Mouse (Mus musculus) CH12.LX (cell line): ENCODE data around the gene Lrrc4. TPM values are rescaled to one million over a fixed set of nuclear protein-coding genes. Genes with fewer than 3 reads are reported as not detected.

Source experiments
- DNase-seq: peaks from one replicate; pipeline ENCODE4 v3.0.0-alpha.2; 2013; ENCODE audit errors: extremely low read depth
- H3K27ac ChIP-seq: 2 replicates; pipeline ENCODE4 v1.5.1; 2012; ENCODE audit warnings: low read depth, mild to moderate bottlenecking, control low read depth, moderate library complexity; ENCODE audit not compliant: insufficient read depth
- H3K27me3 ChIP-seq: replicated peaks from 2 replicates; pipeline ENCODE3; 2012; ENCODE audit warnings: inconsistent platforms
- H3K36me3 ChIP-seq, 2 experiments: replicated peaks in 1 of 2; 2 replicates each; pipeline versions ENCODE3 to v1.6.1; 2012; ENCODE audit warnings: inconsistent platforms in 1 of 2, low read length in 1 of 2, mild to moderate bottlenecking in 1 of 2, mixed read lengths in 1 of 2, moderate library complexity in 1 of 2; ENCODE audit not compliant: control insufficient read depth in 1 of 2, insufficient read depth in 1 of 2
- H3K4me1 ChIP-seq, 2 experiments: 2 replicates each; pipeline ENCODE4 v1.6.1; 2012; ENCODE audit warnings: inconsistent platforms in 1 of 2, moderate library complexity in 1 of 2; ENCODE audit not compliant: insufficient read depth in 2 of 2, control insufficient read depth in 1 of 2
- H3K4me2 ChIP-seq: 2 replicates; pipeline ENCODE4 v1.6.1; 2012; ENCODE audit warnings: low read depth, mild to moderate bottlenecking, control low read depth; ENCODE audit not compliant: poor library complexity, insufficient read depth, severe bottlenecking
- H3K4me3 ChIP-seq, 3 experiments: fragments of 150-350 bp in 1 of 3; sonication (generic) in 1 of 3; replicated peaks in 1 of 3; 2 replicates each; pipeline versions ENCODE3 to v1.5.1; 2011 to 2012; ENCODE audit warnings: low read depth in 2 of 3, low read length in 2 of 3, mild to moderate bottlenecking in 2 of 3, moderate library complexity in 2 of 3, control low read depth in 1 of 3, improper control_type of control experiment in 1 of 3, inconsistent platforms in 1 of 3, mixed read lengths in 1 of 3; ENCODE audit not compliant: poor library complexity in 1 of 3
- H3K79me2 ChIP-seq: replicated peaks from 2 replicates; pipeline ENCODE4 v1.6.1; 2012; ENCODE audit warnings: mild to moderate bottlenecking, moderate library complexity; ENCODE audit not compliant: control insufficient read depth, poor library complexity, insufficient read depth, severe bottlenecking; ENCODE audit errors: extremely low read depth
- H3K9ac ChIP-seq: 2 replicates; pipeline ENCODE4 v1.6.1; 2012; ENCODE audit warnings: low read depth, mild to moderate bottlenecking, control low read depth, moderate library complexity; ENCODE audit not compliant: insufficient read depth
- H3K9me3 ChIP-seq: replicated peaks from 2 replicates; pipeline ENCODE3; 2012; ENCODE audit warnings: low read length, inconsistent platforms, mixed read lengths
- BHLHE40 ChIP-seq: IDR thresholded peaks from 2 replicates; pipeline ENCODE4 v1.6.1; 2011; ENCODE audit warnings: mild to moderate bottlenecking, low read depth, low read length, improper control_type of control experiment
- ELF1 ChIP-seq: IDR thresholded peaks from 2 replicates; pipeline ENCODE4 v1.6.1; 2014; ENCODE audit warnings: low read depth, mild to moderate bottlenecking, inconsistent platforms, low read length, improper control_type of control experiment
- EP300 ChIP-seq: IDR thresholded peaks from 2 replicates; pipeline ENCODE4 v1.6.1; 2011; ENCODE audit warnings: low read length, improper control_type of control experiment
- GABPA ChIP-seq: IDR thresholded peaks from 2 replicates; pipeline ENCODE4 v1.6.1; 2012; ENCODE audit warnings: low read depth, low read length, improper control_type of control experiment, inconsistent platforms; ENCODE audit not compliant: insufficient replicate concordance
- HCFC1 ChIP-seq: IDR thresholded peaks from 2 replicates; pipeline ENCODE4 v1.6.1; 2012; ENCODE audit warnings: low read depth, mild to moderate bottlenecking, inconsistent platforms, low read length, improper control_type of control experiment
- KAT2A ChIP-seq: IDR thresholded peaks from 2 replicates; pipeline ENCODE4 v1.6.1; 2012; ENCODE audit warnings: low read length, improper control_type of control experiment, inconsistent platforms; ENCODE audit not compliant: insufficient replicate concordance
- MAZ ChIP-seq: IDR thresholded peaks from 2 replicates; pipeline ENCODE4 v1.6.1; 2012; ENCODE audit warnings: low read depth, mild to moderate bottlenecking, inconsistent platforms, low read length, improper control_type of control experiment, moderate library complexity
- MEF2A ChIP-seq: IDR thresholded peaks from 2 replicates; pipeline ENCODE4 v1.6.1; 2014; ENCODE audit warnings: low read depth, mild to moderate bottlenecking, inconsistent platforms, low read length, improper control_type of control experiment, borderline replicate concordance
- NELFE ChIP-seq: IDR thresholded peaks from 2 replicates; pipeline ENCODE4 v1.6.1; 2011; ENCODE audit warnings: low read depth, low read length, improper control_type of control experiment
- NRF1 ChIP-seq: IDR thresholded peaks from 2 replicates; pipeline ENCODE4 v1.6.1; 2014; ENCODE audit warnings: low read depth, mild to moderate bottlenecking, inconsistent platforms, low read length, improper control_type of control experiment, moderate library complexity
- POLR2A ChIP-seq: IDR thresholded peaks from 2 replicates; pipeline ENCODE4 v1.6.1; 2011; ENCODE audit warnings: low read depth, mild to moderate bottlenecking, improper control_type of control experiment, low read length
- RAD21 ChIP-seq: IDR thresholded peaks from 2 replicates; pipeline ENCODE4 v1.6.1; 2011; ENCODE audit warnings: low read depth, mild to moderate bottlenecking, low read length, improper control_type of control experiment, moderate library complexity
- UBTF ChIP-seq: IDR thresholded peaks from 2 replicates; pipeline ENCODE4 v1.6.1; 2012; ENCODE audit warnings: low read depth, mild to moderate bottlenecking, inconsistent platforms, low read length, improper control_type of control experiment, moderate library complexity
- USF1 ChIP-seq: IDR thresholded peaks from 2 replicates; pipeline ENCODE4 v1.6.1; 2014; ENCODE audit warnings: low read depth, mild to moderate bottlenecking, inconsistent platforms, low read length, improper control_type of control experiment
- ZC3H11A ChIP-seq: IDR thresholded peaks from 2 replicates; pipeline ENCODE4 v1.6.1; 2012; ENCODE audit warnings: low read depth, mild to moderate bottlenecking, inconsistent platforms, low read length, improper control_type of control experiment
- dilution Hi-C: fragments of 300-500 bp; cut with MboI; formaldehyde crosslinking; loops from 2 replicates; pipeline ENCODE4 v1.14.3; 2020; ENCODE audit warnings: low sequenced_read_pairs; ENCODE audit not compliant: extremely low pct_unique_long_range_greater_than_20kb, extremely low pct_ligation_motif_present
- in situ Hi-C: fragments of 300-500 bp; cut with MboI; formaldehyde crosslinking; loops from 3 replicates; pipeline ENCODE4 v1.14.3; 2019; ENCODE audit warnings: low sequenced_read_pairs, low pct_ligation_motif_present, low pct_unique_long_range_greater_than_20kb, mixed read lengths
- polyA plus RNA-seq: library from polyadenylated mRNA; unstranded; fragments of >175 nt; gene quantifications from 2 replicates; pipeline ENCODE4 v1.2.1, GENCODE M21; 2012; ENCODE audit warnings: low read depth; ENCODE audit not compliant: insufficient read length
- total RNA-seq, 2 experiments: library from RNA; depleted of rRNA; stranded (reverse); fragments of 300-350 nt in 1 of 2; fragments of >200 nt in 1 of 2; gene quantifications; 2 replicates each; pipeline ENCODE4 v1.2.3; 2012 to 2014

The Lrrc4 gene
- total and polyA plus RNA-seq, 3 experiments: 0.09 to 0.55 TPM; not detected in 1

- Histone ChIP-seq H3K79me2 (no peaks in the 10 kb centered on the region), H3K9me3 (no peaks in the 10 kb centered on the region), H3K27me3 (no peaks in the 10 kb centered on the region), H3K27ac (no peak overlapping the region), H3K4me1 (no peaks in the 10 kb centered on the region), H3K4me2 (no peak overlapping the region), H3K4me3 (no peak overlapping the region), H3K9ac (no peak overlapping the region), H3K36me3 (peaks cover 47 to 99% of the 10 kb centered on the region in 2 experiments)
- in situ Hi-C loops (no loop called here), dilution Hi-C loops (no loop called here)
- no peak for TF ChIP-seq GABPA
- TF ChIP-seq EP300: no peak
- DNase-seq: no peak
Observed at GRCm38 (mm10) chr6:28800976-28801375, 30.6 kb downstream of the Lrrc4 start.

DNA sequence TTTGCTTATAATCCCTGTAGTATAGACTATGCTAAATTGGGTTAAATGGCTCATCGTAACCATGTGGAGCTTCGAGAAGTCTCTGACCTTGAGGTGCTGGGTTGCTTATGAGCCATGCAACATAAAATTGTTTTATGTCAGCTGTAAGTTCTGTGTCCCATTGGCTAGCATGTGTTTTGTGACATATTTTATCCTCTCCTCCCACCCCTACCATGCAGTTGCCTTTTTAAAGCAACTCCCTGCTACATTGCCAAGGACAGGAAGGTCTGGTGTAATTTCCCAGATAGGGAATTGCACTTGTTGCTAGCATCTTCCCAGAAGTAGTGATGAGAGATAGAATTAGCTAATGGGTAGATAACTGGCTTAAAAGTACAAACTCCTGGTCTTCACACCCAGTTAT, 31.7 kb downstream of the Lrrc4 start:
- no peak for TF ChIP-seq MAZ
- no peak for TF ChIP-seq POLR2A
- TF ChIP-seq NRF1: no peak
- no peak for TF ChIP-seq ELF1
- no peak for TF ChIP-seq HCFC1
- no peak for TF ChIP-seq ZC3H11A
- TF ChIP-seq RAD21: no peak
- TF ChIP-seq MEF2A: no peak
- TF ChIP-seq BHLHE40: no peak
- no peak for TF ChIP-seq NELFE
- TF ChIP-seq UBTF: no peak
- no peak for TF ChIP-seq KAT2A
- no peak for TF ChIP-seq USF1
- Histone ChIP-seq H3K36me3 (peaks cover 52 to 97% of the 10 kb centered on the region in 2 experiments), H3K9ac (no peak overlapping the region), H3K9me3 (no peaks in the 10 kb centered on the region), H3K4me3 (no peak overlapping the region), H3K27me3 (no peaks in the 10 kb centered on the region), H3K4me1 (no peaks in the 10 kb centered on the region), H3K79me2 (no peaks in the 10 kb centered on the region), H3K27ac (no peak overlapping the region), H3K4me2 (no peak overlapping the region)
- no peak for DNase-seq
- in situ Hi-C loops (no loop called here), dilution Hi-C loops (no loop called here)
